Mouse (Mus musculus) limb, embryonic 13.5 days (tissue): ENCODE measurements around the gene Dnmt1. TPM values are rescaled to one million over a fixed set of nuclear protein-coding genes. Genes with fewer than 3 reads are reported as not detected.

Experiments
- microRNA-seq: library from miRNA; unstranded; fragments of <30 nt; microRNA quantifications from one replicate; pipeline ENCODE4, GENCODE M21; 2016
- polyA plus RNA-seq: library from polyadenylated mRNA; unstranded; fragments of >200 nt; fragmentation: Nextera tagmentation; extraction: Ambion mirVana; gene quantifications from 2 replicates; pipeline ENCODE4 v1.2.1, GENCODE M21; 2015

The Dnmt1 gene
- polyA plus RNA-seq, 1 experiment from 2014 or later: 104 TPM

Small RNA genes lying within 50 kb of the gene (microRNA-seq; reads per million reads assigned to microRNA genes)
- gene Mir7081: not detected

Other genes starting within 250 kb of the Dnmt1 start
- gene Olfm2, start 213.5 kb downstream of the Dnmt1 start, polyA plus RNA-seq: 4.9 and 5.7 TPM in 2 replicates
- gene Col5a3, start 144.8 kb downstream of the Dnmt1 start, polyA plus RNA-seq: 0.60 and 0.62 TPM in 2 replicates
- not detected in 2 replicates for gene Rdh8, start 141.4 kb downstream of the Dnmt1 start, polyA plus RNA-seq
- gene A230050P20Rik, start 91.2 kb downstream of the Dnmt1 start, polyA plus RNA-seq: 4.6 and 5.6 TPM in 2 replicates
- gene Angptl6, start 80.2 kb downstream of the Dnmt1 start, polyA plus RNA-seq: 2.9 and 3.3 TPM in 2 replicates
- gene Ppan, start 71.7 kb downstream of the Dnmt1 start, polyA plus RNA-seq: 85.9 and 91.3 TPM in 2 replicates
- 329 and 337 TPM in 2 replicates for gene Eif3g, start 61.3 kb downstream of the Dnmt1 start, polyA plus RNA-seq
- gene S1pr2, start 16.9 kb upstream of the Dnmt1 start, polyA plus RNA-seq: 60.3 and 66.9 TPM in 2 replicates
- gene Mrpl4, start 42.9 kb upstream of the Dnmt1 start, polyA plus RNA-seq: 131 and 133 TPM in 2 replicates
- 12.3 and 13.9 TPM in 2 replicates for gene Icam1, start 56.1 kb upstream of the Dnmt1 start, polyA plus RNA-seq
- 0.62 and 2.2 TPM in 2 replicates for gene Icam4, start 69.5 kb upstream of the Dnmt1 start, polyA plus RNA-seq
- gene Icam5, start 72.2 kb upstream of the Dnmt1 start, polyA plus RNA-seq: 0.05 and 0.08 TPM in 2 replicates
- 1.0 and 1.3 TPM in 2 replicates for gene Zglp1, start 107.2 kb upstream of the Dnmt1 start, polyA plus RNA-seq
- 0.59 and 0.88 TPM in 2 replicates for gene Gm49373, start 113.2 kb upstream of the Dnmt1 start, polyA plus RNA-seq
- gene Fdx1l, start 113.7 kb upstream of the Dnmt1 start, polyA plus RNA-seq: 54.8 and 61.6 TPM in 2 replicates
- gene Gm38431, start 132.1 kb upstream of the Dnmt1 start, polyA plus RNA-seq: 1.8 and 2.1 TPM in 2 replicates
- gene Raver1, start 132.1 kb upstream of the Dnmt1 start, polyA plus RNA-seq: 55.0 and 63.2 TPM in 2 replicates
- 13.7 and 16.5 TPM in 2 replicates for gene Tyk2, start 171.4 kb upstream of the Dnmt1 start, polyA plus RNA-seq
- gene Cdc37, start 190.1 kb upstream of the Dnmt1 start, polyA plus RNA-seq: 320 and 346 TPM in 2 replicates
- gene Pde4a, start 205.8 kb upstream of the Dnmt1 start, polyA plus RNA-seq: 5.4 and 6.1 TPM in 2 replicates